Mouse (Mus musculus) gonadal fat pad, adult 2 months (tissue): Measurements from ENCODE around the gene Tnip2. TPM values are rescaled to one million over a fixed set of nuclear protein-coding genes. Genes with fewer than 3 reads are reported as not detected.

Experiments
- DNase-seq: peaks from one replicate; pipeline ENCODE4 v3.0.0-alpha.2; 2012; ENCODE audit warnings: low read depth
- polyA plus RNA-seq: library from polyadenylated mRNA; depleted of rRNA; stranded (reverse); fragments of >200 nt; gene quantifications from 2 replicates; pipeline ENCODE4 v1.2.3, GENCODE M21; 2012; rRNA removed

Gene Tnip2
- polyA plus RNA-seq, 1 experiment = 20.1 TPM

- DNase-seq = no peak
Observed at GRCm38 (mm10) chr5:34461294-34461693, 52.5 kb downstream of the Tnip2 start.

GRCm38 (mm10) chr5:34458994-34459393 lies 54.8 kb downstream of the Tnip2 start:
- DNase-seq = no peak

GRCm38 (mm10) chr5:34446207-34446606 lies 67.6 kb downstream of the Tnip2 start:
- no peak for DNase-seq

Other genes with a start within 250 kb of the Tnip2 start
- gene Zfyve28, start 225.5 kb downstream of the Tnip2 start, polyA plus RNA-seq = 1.3 and 5.1 TPM in 2 replicates
- 0.38 and 0.42 TPM in 2 replicates for gene Cfap99, start 225.4 kb downstream of the Tnip2 start, polyA plus RNA-seq
- gene Rnf4, start 177.7 kb downstream of the Tnip2 start, polyA plus RNA-seq = 87.8 and 111 TPM in 2 replicates
- gene Fam193a, start 144.1 kb downstream of the Tnip2 start, polyA plus RNA-seq = 33.9 and 44.8 TPM in 2 replicates
- 16.2 and 16.6 TPM in 2 replicates for gene Sh3bp2, start 11.8 kb upstream of the Tnip2 start, polyA plus RNA-seq
- gene Add1, start 59.7 kb upstream of the Tnip2 start, polyA plus RNA-seq = 131 and 143 TPM in 2 replicates
- 79.5 and 91.4 TPM in 2 replicates for gene Mfsd10, start 123.2 kb upstream of the Tnip2 start, polyA plus RNA-seq
- 12.1 and 13.8 TPM in 2 replicates for gene Nop14, start 146.2 kb upstream of the Tnip2 start, polyA plus RNA-seq
- gene Grk4, start 146.4 kb upstream of the Tnip2 start, polyA plus RNA-seq = 0.41 and 1.4 TPM in 2 replicates
- gene Htt, start 247.7 kb upstream of the Tnip2 start, polyA plus RNA-seq = 16.1 and 19.0 TPM in 2 replicates